Mouse (Mus musculus) embryonic fibroblast, embryonic 13.5 days (primary cell): Measurements from ENCODE around the gene Slk.

Experiments
- CTCF ChIP-seq: IDR thresholded peaks from 2 replicates; pipeline ENCODE4 v1.5.1; 2011; ENCODE audit warnings: mild to moderate bottlenecking, control low read depth, low read length, moderate library complexity, borderline replicate concordance; ENCODE audit not compliant: insufficient read depth
- POLR2A ChIP-seq: IDR thresholded peaks from 2 replicates; pipeline ENCODE4 v1.6.1; 2011; ENCODE audit warnings: low read depth, mild to moderate bottlenecking, control low read depth, low read length, moderate library complexity

DNA sequence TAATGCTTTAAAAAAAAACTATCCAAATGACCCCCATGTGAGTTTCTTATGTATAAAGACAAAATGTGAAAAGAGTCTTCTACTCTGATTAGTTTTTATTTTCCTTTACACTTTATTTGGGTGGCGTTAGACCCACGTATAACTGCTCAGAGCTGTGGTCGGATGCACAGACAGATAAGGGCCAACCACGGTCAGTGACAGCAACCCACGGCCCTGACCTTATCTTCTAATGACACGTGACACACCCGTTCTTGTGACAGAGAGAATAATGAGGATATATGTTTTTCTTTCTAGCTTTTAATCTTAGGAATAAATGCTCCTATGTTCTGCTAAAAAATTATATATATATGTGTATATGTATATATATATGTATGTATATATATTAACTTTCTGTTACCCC, 110.1 kb downstream of the Slk start:
- TF ChIP-seq CTCF (no peak), POLR2A (no peak)
